Mouse (Mus musculus) frontal cortex, postnatal 36 days (tissue): ENCODE measurements at regions not wholly inside any gene's neighbourhood (a gene's known extent, or its start where the extent isn't known, plus 50 kb on each side); places are given as distances from the start of the nearest gene placed in this dataset.

ENCODE experiments used
- DNase-seq, 2 experiments: peaks; one replicate each; pipeline ENCODE4 v3.0.0; 2022; ENCODE audit warnings: low spot score in 2 of 2

DNA sequence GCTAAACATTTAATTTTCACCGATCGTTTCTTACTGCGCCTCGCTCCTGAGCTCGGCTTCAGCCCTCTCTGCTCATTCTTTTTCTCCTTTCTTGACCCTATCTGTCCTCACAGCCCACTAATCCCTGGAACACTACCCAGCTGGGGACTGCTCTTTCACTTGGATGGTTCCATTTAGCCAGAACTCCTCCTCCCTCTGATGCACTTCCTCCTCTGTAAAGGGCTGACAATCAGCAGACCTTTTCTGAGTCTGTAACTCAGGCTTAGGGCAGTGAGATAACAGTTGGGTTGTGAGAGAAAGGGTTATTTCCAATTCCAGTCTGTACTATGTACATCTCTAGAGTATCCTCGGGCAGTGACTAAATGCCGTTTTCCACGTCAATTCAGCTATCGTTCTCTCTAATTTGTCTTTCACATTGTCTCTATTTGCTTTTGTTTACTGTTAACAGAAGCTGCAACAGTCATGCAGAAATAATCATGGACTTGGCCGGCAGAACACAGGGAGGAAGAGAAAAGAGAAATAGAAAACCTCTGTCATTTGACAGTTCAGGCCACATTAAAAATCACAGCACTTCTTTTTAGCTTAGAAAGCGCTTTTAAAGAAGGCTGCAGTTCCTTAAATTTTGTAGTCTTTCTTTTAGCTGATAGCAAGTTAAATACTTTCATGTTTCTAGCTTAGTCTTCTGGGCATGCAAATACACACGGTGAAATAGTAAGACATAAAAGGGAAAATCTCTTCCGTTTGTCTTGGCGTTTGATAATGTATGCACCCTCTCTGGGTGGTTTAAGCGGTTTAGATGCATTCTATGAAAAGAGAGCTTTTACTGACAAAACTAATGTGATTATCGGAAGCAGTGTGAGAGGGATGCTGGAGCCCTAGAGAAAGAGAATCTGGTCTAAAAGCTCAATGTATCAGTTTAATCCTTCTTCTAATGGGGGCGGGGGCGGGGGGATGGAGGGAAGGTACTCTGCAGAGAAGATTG, 94.7 kb upstream of the Fam181b start:
- DNase-seq, result peak in 1 of 2 experiments; percentile 18

GRCm38 (mm10) chr7:92985683-92986070, 94.0 kb upstream of the Fam181b start:
- no peak for DNase-seq

DNA sequence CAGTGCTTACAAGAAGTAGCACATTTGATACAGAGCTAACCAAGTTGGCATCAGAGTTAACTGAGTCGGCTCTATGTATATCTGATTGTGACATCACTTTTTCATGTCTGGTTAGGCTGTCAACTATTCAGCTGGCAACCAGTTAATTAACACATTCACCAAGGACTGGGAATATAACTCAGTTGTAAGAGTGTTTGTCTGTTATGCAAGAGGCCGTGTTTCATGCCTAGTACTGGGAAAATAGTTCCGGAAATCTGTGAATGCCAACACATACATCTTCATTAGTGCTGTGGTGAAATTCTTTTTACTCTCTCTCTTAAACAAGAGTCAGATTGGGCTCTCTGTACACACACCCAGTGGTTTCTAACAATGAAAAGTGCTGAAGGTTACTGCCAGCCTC, 80.8 kb upstream of the Fam181b start:
- DNase-seq, result no peak

- DNase-seq, result peak; percentile 25 to 55
These were observed 72.9 kb upstream of the Fam181b start for GRCm38 (mm10) chr7:93006694-93007231.

DNA sequence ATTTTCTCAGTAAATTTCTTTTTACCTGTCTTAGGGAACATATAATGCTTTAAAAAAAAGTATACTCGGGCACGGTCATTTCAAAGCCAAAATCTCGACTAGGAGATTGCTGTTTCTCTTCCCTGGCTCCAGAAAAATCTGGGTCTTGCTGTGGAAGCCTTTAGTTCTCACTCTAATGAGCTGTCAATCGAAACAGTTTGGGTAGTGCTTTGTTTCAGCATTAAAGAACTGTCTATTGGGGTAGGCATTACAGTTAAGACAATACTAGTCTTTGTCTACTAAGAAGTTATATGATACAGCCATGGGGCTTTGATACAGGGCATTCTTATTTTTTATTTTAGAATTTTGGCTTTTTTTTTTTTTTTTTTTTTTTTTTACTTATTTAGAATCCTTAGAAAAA, 71.9 kb upstream of the Fam181b start:
- no peak for DNase-seq

- DNase-seq, result no peak
These were observed 60.3 kb upstream of the Fam181b start for GRCm38 (mm10) chr7:93019390-93019789.

DNA sequence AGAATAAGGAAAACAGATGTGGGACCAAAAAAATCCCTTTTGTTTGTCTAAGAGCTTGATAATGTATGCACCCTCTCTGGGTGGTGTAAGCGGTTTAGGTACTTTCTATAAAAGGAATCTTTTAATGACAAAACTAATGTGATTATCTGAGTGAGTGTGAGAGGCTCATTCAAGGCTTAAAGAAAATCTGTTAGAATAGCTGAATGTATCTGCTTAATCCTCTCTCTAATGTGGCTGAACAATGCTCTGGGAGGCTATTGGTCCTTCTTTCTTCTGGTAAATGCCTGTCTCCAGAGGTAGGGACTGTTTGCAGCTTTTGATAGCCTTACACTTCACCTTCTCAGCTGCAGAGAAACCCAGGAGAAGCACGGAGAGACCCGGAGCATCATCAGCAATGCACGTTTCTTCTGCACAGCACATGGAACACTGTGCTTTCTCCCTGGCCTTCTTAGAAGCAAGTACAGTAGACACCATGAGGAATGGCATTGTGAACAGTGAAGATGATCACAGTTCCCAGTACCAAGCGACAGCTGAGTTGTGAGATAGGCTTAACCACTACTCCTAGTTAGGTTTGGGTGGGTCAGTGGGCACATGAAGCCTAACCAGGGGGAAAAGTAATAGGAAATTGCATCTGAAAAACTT, 56.1 kb upstream of the Fam181b start:
- DNase-seq, result no peak

DNA sequence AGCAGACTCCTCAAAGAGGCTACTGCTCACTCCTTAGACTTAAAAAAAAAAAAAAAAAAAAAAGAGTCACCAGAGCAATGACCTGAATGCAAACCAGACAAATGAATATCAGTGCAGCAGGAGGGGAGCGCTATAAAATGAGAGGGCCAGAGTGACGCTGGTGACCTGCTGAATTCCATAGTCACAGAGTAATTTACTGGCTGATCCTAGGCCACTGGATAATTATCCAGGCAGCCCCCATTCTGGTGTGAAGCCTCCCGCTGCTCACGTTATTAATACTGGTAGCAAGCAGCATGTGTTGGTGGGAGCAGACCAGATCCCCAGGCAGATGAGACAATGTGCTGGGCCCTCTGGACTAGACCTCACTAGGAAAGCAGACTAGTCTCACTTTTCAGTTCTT, 53.4 kb upstream of the Fam181b start:
- no peak for DNase-seq
